Mouse (Mus musculus): ENCODE measurements around the gene Spon2. TPM values are rescaled to one million over a fixed set of nuclear protein-coding genes. Genes with fewer than 3 reads are reported as not detected.

Gene Spon2
- polyA plus RNA-seq (2012): 0.09 and 0.36 TPM in 2 replicates

DNA sequence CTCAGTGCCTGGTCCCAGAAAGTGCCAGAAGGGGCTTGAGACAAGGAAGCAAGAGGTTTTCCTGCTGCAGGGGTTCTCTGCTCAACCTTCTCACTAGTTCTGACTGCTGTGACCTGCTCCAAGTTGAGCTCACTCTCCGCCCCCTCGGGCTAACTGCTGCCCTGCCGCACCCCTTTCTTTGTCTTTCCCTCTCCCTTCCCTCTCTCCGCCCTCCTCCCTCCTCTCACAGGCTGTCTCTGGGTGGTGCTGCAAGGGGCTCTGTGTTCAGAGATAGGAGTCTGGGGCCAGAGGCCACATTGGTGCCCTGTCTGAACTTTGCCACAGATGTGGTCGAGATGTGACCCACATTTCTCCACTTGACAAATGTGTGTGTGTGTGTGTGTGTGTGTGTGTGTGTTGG, at the start of gene Spon2:
Gene Spon2, minus strand, starts transcription at position 375 of the 400 bp plus-strand sequence.
- no peak for TF ChIP-seq GATA1 (IDR thresholded peaks at IDR 0.05; ENCODE audit: low read length)

DNA sequence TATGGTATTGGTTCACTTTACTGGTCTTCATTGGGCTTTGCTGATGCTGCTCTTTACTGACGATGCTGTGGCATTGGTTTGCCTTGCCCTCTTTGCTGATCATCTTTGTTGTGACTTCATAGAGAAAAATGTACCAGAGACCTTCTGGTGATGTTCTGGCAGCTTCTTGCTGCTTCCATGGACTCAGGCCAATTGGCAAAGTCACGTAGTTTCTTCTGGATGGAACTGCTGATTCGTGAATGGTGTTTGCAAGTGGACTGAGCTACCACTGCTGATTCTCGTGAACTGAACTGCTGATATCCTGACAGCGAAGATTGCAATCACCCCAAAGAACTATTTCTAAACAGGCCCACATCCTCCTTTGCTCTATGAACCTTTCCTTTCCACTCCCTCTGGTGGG, 36.2 kb upstream of the Spon2 start:
- no peak for TF ChIP-seq GATA1 (IDR thresholded peaks at IDR 0.05; ENCODE audit: low read length)

DNA sequence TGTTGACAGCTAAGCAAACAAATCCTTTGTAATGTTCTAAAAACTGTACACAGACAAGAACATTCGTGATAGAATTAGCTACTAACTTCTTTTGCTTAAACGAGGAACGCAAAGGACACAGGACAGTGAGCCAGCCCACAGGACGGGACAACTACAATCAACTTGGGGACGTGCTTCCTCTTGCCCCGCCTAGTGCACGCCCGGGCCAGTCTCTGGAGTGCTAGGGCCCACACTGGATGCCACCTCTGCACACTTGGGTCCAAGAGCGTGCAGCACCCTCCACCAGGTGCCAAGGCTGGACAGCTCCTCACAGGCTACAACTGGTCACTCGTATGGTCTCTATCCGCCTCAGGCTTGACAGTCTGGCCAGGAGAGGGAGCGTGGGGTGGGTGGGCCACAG, 29.9 kb upstream of the Spon2 start:
- no peak for TF ChIP-seq GATA1 (IDR thresholded peaks at IDR 0.05; ENCODE audit: low read length)

DNA sequence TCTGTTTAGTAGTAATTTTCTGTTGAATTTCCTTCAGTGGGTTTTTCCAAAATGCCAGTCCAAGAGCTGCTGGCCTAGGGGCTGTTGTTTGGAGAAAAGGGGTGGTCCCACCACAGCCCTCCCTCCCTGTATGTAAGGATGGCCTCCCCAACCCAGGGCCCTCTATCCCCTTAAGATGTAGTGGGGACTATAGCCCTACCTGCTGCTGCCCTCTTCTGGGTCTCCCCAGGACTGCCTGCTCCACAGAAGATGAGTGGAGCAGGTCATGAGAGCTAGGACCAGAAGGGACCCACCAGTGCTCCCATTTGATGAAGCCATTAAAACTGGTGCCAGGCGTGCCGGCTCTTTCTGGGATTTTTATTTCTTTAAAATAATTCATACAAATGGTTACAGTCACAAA, 29.1 kb upstream of the Spon2 start:
- TF ChIP-seq GATA1 (IDR thresholded peaks at IDR 0.05; ENCODE audit: low read length): no peak

DNA sequence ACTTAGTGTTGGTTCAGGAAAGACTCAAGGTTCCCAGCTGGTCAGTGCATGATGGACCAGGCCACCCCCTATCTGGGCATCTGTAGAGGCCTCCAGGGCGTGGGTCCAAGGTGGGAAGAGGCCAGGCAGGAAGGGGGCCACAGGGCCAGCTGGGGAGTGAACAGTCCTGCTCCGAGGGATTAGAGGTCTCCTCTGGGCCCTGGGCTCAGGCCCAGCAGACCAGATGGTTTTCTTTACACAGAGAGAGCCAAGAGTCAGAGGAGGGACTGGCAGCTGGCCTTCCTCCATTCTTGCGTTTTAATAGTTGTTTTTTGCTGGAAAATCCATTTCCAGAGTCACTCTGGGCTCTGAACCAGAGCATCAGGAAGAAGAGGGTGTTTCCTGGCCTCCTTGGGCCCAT, 27.4 kb upstream of the Spon2 start:
- TF ChIP-seq GATA1 (IDR thresholded peaks at IDR 0.05; ENCODE audit: low read length): no peak

DNA sequence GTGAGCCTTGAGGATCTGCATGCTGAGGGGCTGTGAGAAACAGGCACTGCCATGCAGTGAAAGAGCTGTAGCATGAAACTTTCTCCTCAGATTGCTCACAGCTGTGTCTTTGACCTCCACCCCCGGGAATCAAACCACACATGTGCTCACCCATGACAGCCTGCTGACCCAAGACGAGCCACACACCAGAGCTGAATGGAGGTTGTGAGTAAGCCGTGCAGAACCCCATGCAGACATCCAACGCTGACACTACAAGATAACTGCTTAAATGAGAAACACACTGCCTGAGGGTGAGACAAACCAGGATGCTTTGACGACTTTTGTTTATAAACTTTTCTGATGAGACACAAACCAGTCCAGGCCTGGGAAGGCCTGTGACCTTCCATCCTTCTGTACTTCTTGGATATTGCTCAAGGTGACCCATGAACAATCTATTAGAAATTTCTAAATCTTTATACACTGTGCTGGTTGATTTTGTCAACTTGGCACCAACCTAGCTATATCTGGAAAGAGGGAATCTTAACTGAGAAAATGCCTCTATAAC, 26.2 kb upstream of the Spon2 start:
- no peak for TF ChIP-seq GATA1 (IDR thresholded peaks at IDR 0.05; ENCODE audit: low read length)

DNA sequence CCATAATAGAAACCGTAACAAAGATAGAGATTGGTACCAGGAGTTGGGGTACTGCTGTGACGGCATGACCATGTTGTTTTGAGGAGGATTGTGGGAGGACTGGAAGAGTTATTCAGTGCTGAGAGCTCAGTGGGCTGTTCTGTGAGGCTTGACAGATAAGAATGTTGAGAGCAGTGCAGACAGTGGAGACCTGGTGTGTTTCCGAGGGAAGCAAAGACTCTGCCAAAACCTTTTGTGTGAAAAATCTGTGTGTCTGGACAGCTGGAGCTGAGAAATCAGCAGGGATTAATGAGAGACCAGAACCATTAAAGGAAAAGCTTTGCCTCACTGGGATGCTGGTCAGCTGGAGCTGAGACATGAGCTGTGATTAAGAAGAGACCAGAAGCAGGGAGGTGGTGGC, 21.7 kb upstream of the Spon2 start:
- TF ChIP-seq GATA1 (IDR thresholded peaks at IDR 0.05; ENCODE audit: low read length): no peak

DNA sequence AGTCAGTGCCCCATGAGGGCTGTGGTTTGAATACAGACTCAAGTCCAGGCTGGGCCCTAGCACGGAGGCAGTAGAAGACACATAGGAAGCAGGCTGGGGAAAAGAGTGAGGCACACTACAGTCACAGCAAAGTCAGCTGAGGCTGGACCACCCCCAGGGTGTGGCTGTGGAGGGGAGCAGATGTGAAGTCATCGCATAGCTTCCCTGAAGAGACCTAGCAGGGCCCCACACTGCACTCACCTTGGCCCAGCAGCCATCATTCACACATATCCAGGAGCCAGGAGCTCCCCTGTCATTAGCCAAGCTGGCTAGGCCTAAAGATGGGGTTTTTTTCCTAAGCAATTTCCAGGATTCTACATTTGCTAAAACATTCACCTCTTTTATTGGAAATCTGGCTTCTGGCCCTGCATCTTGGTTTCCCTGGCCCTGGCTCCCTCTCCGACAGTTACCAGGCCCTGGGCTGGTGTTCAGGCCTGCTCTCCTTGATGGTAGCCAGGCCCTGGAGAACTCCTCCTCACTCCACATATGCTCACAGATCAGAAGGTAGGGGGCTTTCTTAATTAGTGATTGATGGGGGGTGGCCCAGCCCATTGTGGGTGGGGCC, 21.0 kb upstream of the Spon2 start:
- TF ChIP-seq GATA1 (IDR thresholded peaks at IDR 0.05; ENCODE audit: low read length): no peak

DNA sequence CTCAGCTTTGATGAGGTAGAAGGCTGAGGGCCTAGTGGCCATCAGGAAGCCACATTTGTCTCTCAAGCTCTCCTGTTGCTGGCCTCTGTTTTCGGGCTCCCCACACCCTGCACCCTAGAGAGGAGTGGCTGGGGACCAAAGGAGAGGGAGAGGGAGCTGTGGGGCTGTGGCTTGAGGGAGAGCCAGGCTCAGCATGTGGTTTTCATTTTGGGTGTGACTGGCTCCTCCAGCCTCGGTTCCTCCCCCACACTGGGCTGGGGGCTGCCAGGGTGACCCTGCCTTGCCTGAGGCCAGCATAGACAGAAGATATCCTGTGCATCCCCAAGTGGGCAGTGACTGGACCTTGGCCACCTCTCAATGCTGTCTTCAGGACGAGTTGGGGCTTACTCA, 20.0 kb upstream of the Spon2 start:
- no peak for TF ChIP-seq GATA1 (IDR thresholded peaks at IDR 0.05; ENCODE audit: low read length)

DNA sequence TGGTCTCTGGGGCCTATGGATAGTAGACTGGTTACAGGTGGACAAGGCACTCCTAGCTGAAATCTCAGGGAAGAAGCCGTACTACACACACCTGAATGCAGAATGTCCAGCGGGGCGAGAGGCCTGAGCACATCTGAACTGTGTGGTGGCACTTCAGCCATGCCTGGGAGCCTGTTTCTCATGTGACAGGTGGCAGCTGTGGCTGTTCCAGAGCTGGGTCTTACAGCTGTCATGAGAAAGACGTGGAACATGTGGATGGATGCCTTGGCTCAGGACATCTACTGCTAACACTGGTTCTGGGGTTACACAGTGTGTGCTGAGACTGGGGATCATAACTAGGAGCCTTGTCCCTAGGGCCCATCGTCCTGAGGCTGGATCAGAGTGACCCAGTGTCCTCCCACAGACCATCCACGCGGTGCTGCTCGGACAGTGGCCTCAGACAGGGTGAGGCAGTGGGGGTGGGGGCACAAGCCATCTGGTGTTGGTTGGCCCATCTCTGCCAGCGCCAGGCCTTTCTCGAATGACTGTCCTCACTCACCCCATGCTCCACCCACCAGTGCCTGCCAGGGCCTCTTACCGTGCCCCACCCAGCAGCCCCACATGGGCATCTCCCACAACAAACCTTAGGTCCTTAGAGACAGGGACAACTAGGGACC, 19.5 kb upstream of the Spon2 start:
- no peak for TF ChIP-seq GATA1 (IDR thresholded peaks at IDR 0.05; ENCODE audit: low read length)

DNA sequence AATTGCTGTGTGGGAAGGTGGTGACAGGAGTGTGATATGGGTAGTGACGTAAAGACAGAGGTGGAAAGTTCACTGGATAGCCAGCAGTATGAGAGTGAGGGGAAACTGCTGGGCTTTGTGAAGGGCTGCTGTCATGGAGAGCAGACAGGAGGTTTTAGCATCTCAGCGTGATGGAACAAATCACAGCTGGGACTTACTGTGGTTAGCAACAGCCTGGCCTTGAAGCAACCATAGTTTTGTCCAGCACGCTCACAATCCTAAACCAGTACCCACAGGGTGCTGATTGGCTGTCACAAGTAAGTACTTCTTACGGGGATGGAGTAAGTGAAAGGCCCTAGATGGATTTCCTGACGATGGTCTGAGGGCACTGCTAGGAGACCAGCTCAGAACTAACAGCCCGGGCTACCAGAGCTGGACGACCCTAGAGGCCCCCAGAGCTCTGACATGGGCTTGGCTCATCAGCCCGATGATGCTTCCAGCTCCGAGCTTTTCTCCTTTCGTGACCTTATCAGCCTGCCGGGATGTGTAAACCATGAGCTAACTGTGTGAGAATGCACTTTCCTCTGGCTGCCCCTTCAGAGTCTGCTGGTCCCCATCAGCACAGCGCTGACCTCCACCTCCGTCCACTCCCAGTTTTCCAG, 16.3 kb upstream of the Spon2 start:
- TF ChIP-seq GATA1 (IDR thresholded peaks at IDR 0.05; ENCODE audit: low read length): no peak

DNA sequence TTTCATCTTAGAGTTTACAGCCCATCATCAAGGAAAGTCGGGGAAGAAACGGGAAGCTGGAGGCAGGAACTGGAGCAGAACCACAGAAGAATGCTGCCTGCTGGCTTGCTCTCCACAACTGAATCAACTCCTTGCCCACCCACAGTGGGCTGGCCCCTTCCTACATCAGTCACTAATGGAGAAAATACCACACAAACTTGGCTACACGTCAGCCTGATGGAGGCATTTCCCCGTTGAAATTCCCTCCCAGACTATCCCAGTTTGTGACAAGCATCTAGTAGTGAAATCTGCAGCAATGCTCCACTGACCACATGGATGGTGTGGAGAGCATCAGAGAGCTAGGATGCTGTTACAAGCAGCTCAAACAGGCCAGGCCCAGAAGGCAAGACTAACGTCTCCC, 14.5 kb upstream of the Spon2 start:
- no peak for TF ChIP-seq GATA1 (IDR thresholded peaks at IDR 0.05; ENCODE audit: low read length)

DNA sequence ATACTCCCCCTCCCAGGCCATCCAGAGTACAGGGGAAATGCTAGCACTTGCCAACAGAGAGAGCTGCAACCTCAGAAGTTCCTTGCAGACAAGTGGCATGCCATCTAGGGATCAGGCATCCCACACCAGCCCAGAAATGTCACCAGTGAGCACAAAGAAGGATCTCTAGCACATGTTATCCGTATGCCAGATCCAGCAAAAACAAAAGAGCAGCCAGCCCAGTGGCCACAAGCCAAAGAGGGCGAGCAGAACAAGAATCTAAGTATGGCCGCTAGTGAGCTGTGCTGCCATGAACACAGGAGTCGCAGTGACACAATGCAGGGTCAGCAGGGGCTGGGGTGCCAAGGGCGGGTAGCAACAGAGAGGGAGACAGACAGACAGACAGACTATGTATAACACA, 12.0 kb upstream of the Spon2 start:
- TF ChIP-seq GATA1 (IDR thresholded peaks at IDR 0.05; ENCODE audit: low read length): no peak

DNA sequence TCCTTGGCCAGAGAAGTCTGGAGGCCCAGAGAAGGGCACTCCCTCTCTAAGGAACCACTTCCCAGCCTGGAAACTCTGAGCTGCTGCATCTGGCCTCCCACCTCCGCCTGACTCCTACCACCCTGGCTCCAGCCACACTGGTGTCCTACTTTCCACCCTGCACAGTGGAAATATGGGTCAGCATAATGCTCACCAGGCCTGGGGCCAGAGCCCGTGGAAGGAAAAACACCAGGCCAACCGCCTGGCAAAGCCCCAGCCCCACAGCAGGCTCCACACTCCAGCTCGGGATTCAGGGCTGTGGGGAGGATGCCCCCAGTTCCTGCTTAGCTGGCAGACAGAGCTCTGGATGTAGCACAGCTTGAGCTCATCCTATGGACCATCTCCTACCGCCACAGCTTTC, 10.2 kb upstream of the Spon2 start:
- no peak for TF ChIP-seq GATA1 (IDR thresholded peaks at IDR 0.05; ENCODE audit: low read length)

DNA sequence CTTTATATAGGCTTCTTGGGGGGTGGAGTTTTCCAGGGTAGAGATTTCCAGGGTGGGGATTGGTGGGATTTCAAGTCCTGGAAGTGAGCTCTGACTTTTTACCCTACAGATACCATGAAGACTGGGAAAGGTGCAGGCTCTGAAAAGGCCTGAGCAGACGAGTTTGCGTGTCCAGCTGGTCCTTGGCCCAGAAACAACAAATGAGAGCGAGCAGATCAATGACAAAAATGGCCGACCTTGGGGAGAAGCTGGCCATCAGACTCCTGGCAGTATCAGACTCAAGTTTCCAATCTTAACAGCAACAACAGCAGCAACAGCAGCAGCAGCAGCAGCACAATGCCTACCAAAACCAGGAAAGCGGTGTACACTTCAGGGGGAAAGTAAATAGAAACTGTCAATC, 7.4 kb upstream of the Spon2 start:
- TF ChIP-seq GATA1 (IDR thresholded peaks at IDR 0.05; ENCODE audit: low read length): no peak

DNA sequence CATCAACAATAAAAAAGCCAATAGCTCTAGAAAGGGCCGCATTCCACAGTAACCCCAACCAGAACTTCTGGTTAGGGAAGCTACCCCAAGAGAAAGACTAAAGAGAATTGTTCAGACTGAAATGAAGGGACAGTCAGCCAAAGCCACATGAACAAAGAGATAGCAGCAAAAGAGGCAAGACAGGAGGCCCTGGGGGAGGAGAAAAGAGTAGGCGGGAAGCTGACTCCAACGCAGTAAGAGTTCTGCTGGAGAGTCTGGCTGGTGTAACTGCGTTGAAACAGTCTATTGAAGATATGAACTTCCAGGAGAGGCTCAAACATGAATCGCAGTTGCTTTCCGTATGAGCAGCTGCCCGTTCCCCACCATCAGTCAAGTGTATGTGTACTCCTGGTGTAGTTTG, 6.2 kb upstream of the Spon2 start:
- TF ChIP-seq GATA1 (IDR thresholded peaks at IDR 0.05; ENCODE audit: low read length): no peak

Data from G1E-ER4 (cell line).